Mouse (Mus musculus) lung, adult 2 months (tissue): Measurements from ENCODE around the gene Timm29.

ENCODE experiments used
- CTCF ChIP-seq: fragments of 200-500 bp; IDR thresholded peaks from 2 replicates; pipeline ENCODE4 v1.5.1; 2011; ENCODE audit warnings: mild to moderate bottlenecking, low read length, control low read depth; ENCODE audit not compliant: insufficient read depth
- POLR2A ChIP-seq: fragments of 200-500 bp; IDR thresholded peaks from 2 replicates; pipeline ENCODE4 v1.6.1; 2011; ENCODE audit warnings: low read depth, mild to moderate bottlenecking, control low read depth, low read length, borderline replicate concordance; ENCODE audit errors: extremely low read depth

DNA sequence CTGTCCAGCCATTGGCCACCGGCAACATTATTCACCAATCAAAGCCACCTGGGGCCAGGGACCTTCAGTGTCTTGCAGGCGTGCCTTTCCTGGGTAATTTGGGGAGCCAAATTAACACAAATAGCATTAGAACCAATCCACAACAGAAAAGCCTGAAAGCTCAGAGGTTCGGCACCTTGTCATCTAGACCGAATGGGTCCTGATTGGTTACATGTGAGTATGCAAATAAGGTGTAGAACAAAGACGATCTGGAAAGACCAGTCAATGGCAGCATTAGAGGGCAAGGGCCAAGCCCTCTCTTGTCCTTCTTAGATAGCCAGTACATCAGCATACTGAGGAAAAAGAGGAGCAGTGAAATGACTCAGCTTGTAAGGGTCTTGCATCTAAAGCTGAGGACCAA, 13.3 kb downstream of the Timm29 start:
- TF ChIP-seq CTCF (no peak), POLR2A (no peak)
